Mouse (Mus musculus) cortical plate, adult 2 months (tissue): Measurements from ENCODE around the gene Elk3. TPM values are rescaled to one million over a fixed set of nuclear protein-coding genes. Genes with fewer than 3 reads are reported as not detected.

ENCODE experiments used
- H3K27ac ChIP-seq: fragments of 200-500 bp; 2 replicates; pipeline ENCODE4 v1.5.1; 2012; ENCODE audit warnings: low read length, control low read depth, inconsistent platforms; ENCODE audit not compliant: insufficient read depth
- H3K4me1 ChIP-seq: fragments of 200-500 bp; 2 replicates; pipeline ENCODE4 v1.6.1; 2011; ENCODE audit warnings: low read length; ENCODE audit not compliant: control insufficient read depth, insufficient read depth
- H3K4me3 ChIP-seq: fragments of 200-500 bp; 2 replicates; pipeline ENCODE4 v1.5.1; 2011; ENCODE audit warnings: mild to moderate bottlenecking, low read length, control low read depth; ENCODE audit not compliant: insufficient read depth
- CTCF ChIP-seq: fragments of 200-500 bp; IDR thresholded peaks from 2 replicates; pipeline ENCODE4 v1.5.1; 2011; ENCODE audit warnings: mild to moderate bottlenecking, control low read depth, low read length; ENCODE audit not compliant: insufficient read depth; ENCODE audit errors: extremely low read depth
- POLR2A ChIP-seq: fragments of 200-500 bp; IDR thresholded peaks from 2 replicates; pipeline ENCODE4 v1.6.1; 2011; ENCODE audit warnings: mild to moderate bottlenecking, low read length, control low read depth; ENCODE audit not compliant: insufficient read depth; ENCODE audit errors: extremely low read depth
- polyA plus RNA-seq: library from polyadenylated mRNA; depleted of rRNA; stranded (reverse); fragments of >200 nt; gene quantifications from 2 replicates; pipeline ENCODE4 v1.2.3, GENCODE M21; 2012

The Elk3 gene
- polyA plus RNA-seq, 1 experiment, result 6.9 TPM

GRCm38 (mm10) chr10:93274277-93274696 lies 36.6 kb downstream of the Elk3 start:
- peaks cover 6% of the 10 kb centered on the region; the same call in 1 of the 2 replicates for H3K4me1 ChIP-seq
- TF ChIP-seq CTCF (no peak), POLR2A (no peak)
- H3K27ac ChIP-seq, result peak overlapping the region; percentile 30
- no peak overlapping the region for H3K4me3 ChIP-seq

- H3K27ac ChIP-seq, result no peak overlapping the region
- peaks cover 6% of the 10 kb centered on the region; the same call in 1 of the 2 replicates for H3K4me1 ChIP-seq
- no peak overlapping the region for H3K4me3 ChIP-seq
- no peak for TF ChIP-seq POLR2A
- no peak for TF ChIP-seq CTCF
Observed at GRCm38 (mm10) chr10:93272986-93273982, 37.7 kb downstream of the Elk3 start.

- Histone ChIP-seq H3K4me1 (peaks cover 6% of the 10 kb centered on the region; the same call in 1 of the 2 replicates), H3K4me3 (no peak overlapping the region), H3K27ac (no peak overlapping the region)
- TF ChIP-seq CTCF, result no peak
- no peak for TF ChIP-seq POLR2A
Observed at GRCm38 (mm10) chr10:93271831-93272230, 39.1 kb downstream of the Elk3 start.

DNA sequence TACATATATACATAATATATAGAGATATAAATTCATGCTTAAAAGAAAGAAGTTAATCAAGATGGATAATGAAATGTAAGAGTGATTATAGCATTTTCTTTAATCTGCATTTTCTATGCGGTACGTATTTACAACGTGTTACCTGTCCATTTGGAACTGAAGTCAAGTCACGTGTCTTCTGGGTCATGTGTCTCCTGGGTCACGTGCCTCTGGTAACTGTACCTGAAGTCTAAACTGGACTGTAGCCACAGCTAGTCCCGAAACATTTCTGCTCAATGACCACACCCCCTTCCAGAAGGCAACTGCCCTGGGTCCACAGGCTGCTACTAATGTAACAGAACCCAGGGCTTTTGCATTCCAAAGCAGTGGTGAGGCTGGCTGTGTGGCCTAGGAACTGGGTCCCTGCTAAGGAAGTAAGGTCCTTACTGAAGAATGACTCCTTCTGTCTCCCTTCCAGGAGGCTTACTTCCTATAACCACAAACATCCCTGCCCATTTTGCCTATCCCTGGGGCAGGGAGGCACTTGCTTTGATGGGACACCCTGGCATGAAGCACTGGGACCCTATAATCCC lies 40.0 kb downstream of the Elk3 start:
- H3K27ac ChIP-seq, result no peak overlapping the region
- H3K4me3 ChIP-seq, result no peak overlapping the region
- peaks cover 7% of the 10 kb centered on the region; the same call in 1 of the 2 replicates for H3K4me1 ChIP-seq
- TF ChIP-seq POLR2A (no peak), CTCF (no peak)

- TF ChIP-seq POLR2A, result no peak
- TF ChIP-seq CTCF, result no peak
- H3K27ac ChIP-seq, result no peak overlapping the region
- no peak overlapping the region for H3K4me3 ChIP-seq
- peaks cover 5% of the 10 kb centered on the region; the same call in 1 of the 2 replicates for H3K4me1 ChIP-seq
Observed at GRCm38 (mm10) chr10:93269744-93270143, 41.2 kb downstream of the Elk3 start.

- TF ChIP-seq CTCF (no peak), POLR2A (no peak)
- Histone ChIP-seq H3K27ac (no peak overlapping the region), H3K4me1 (0 out of 2 replicates have a peak, but pooled peaks cover 1% of the 10 kb centered on the region), H3K4me3 (no peak overlapping the region)
Observed at GRCm38 (mm10) chr10:93268339-93268738, 42.6 kb downstream of the Elk3 start.

GRCm38 (mm10) chr10:93267509-93267908 lies 43.4 kb downstream of the Elk3 start:
- peaks cover 5% of the 10 kb centered on the region; the same call in 1 of the 2 replicates for H3K4me1 ChIP-seq
- TF ChIP-seq CTCF, result no peak
- no peak for TF ChIP-seq POLR2A

DNA sequence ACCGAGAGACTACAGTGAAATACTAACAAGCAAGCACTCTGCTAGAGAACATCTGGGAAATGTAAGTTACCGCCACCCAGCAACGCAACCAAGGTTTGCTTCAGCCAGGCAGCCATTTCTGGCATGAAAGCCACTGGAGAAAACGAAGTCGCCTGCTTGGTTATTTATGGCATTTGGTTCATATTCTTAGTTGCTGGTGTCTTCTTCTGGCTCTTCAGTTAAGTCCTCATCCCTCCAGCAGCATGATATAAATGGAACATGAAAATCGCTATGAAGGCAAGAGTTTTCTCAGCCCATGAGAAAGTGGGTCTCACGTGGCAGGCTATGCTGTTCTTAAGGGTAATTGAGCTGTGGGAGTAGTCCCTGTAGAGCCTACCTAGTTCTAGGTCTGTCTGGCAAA lies 44.4 kb downstream of the Elk3 start:
- Histone ChIP-seq H3K27ac (peak overlapping the region; percentile 41), H3K4me1 (peaks cover 10% of the 10 kb centered on the region; the same call in 1 of the 2 replicates), H3K4me3 (no peak overlapping the region)
- TF ChIP-seq CTCF (no peak), POLR2A (no peak)

More at GRCm38 (mm10) chr10:93267509-93267908, 43.4 kb downstream of the Elk3 start:
- Histone ChIP-seq H3K27ac (no peak overlapping the region), H3K4me3 (no peak overlapping the region)

- TF ChIP-seq POLR2A (no peak), CTCF (no peak)
- H3K27ac ChIP-seq, result peak overlapping the region; percentile 41
- no peak overlapping the region for H3K4me3 ChIP-seq
- peaks cover 10% of the 10 kb centered on the region; the same call in 1 of the 2 replicates for H3K4me1 ChIP-seq
Observed at GRCm38 (mm10) chr10:93265833-93266232, 45.1 kb downstream of the Elk3 start.
